Mouse (Mus musculus) megakaryocyte progenitor cell, adult 5-6 weeks (primary cell): Measurements from ENCODE around the gene Foxn3. TPM values are rescaled to one million over a fixed set of nuclear protein-coding genes. Genes with fewer than 3 reads are reported as not detected.
A peak's percentile ranks its signal among the peaks of the same experiment; 100 is the strongest.

Experiments
- ATAC-seq: replicated peaks from 2 replicates; pipeline ENCODE4 v1.8.0; 2016; ENCODE audit warnings: mild to moderate bottlenecking, moderate TSS enrichment, inconsistent platforms; ENCODE audit not compliant: poor library complexity
- total RNA-seq, 2 experiments: library from RNA; stranded (forward) in 1 of 2; stranded (reverse) in 1 of 2; fragments of 157-497, 149-512 nt in 1 of 2; fragments of 200-1000 nt in 1 of 2; gene quantifications; 2 replicates each; pipeline versions ENCODE4 v1.2.3 to v1.2.4; 2015 to 2017

The Foxn3 gene
- total RNA-seq, 2 experiments from 2014 or later, result 17.7 to 45.5 TPM

DNA sequence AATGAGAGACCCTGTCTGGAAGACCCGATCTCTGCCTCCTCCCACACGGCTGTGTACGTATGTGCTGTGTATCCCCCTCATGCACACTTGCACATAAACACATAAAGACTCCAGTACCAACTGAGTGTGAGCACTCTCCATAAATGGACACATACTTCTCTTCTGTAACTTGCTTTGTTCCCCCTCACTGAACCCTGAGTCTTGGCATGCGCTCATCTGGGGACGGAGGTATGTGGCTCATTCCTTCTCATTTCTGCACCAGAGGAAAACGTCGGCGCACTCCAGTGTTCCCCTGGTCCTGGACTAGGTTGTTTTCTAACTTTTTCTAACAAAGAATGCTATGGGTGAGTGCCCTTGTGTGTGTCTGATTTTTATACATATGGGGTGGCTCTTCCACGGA is 325.9 kb downstream of the Foxn3 start:
- no peak for ATAC-seq

DNA sequence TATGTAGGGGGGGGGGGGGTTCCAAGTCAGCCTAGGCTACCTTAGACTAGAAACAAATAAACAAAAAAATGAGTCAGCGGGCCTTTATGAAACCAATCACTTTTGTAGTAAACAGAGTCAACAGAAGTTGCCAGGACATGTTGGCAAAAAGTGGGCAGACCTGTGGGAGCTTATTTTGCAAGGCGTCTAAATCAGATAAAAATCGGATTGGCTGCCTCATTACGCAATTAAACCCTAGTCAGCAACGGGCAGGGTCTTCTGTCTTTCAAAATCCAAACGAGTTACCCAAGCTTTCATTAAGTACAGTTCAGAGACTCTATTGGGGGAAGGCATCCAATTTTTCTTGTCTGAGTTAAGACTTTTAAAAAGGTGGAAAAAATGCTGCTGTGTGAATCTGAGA is 329.0 kb downstream of the Foxn3 start:
- peak; percentile 60 for ATAC-seq

DNA sequence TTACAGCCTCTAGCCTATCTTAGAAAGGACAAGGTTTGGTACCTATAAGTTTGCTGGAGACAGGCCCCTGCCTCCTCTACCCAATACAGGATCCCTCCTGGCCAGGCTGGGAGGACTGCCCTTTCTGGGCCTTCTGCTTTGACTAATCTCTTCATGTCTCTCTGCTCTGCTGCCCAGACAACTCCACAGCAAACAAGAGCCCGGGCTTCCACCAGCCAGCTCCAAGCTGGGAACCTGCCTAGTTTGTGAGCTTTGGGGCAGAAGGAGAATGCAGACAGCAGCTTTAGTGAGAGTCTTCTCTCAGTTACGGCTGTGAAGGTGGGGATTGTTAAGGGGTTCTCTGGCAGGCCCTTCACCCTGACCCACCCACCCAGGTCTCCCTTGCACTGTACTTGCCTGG is 330.0 kb downstream of the Foxn3 start:
- no peak for ATAC-seq

DNA sequence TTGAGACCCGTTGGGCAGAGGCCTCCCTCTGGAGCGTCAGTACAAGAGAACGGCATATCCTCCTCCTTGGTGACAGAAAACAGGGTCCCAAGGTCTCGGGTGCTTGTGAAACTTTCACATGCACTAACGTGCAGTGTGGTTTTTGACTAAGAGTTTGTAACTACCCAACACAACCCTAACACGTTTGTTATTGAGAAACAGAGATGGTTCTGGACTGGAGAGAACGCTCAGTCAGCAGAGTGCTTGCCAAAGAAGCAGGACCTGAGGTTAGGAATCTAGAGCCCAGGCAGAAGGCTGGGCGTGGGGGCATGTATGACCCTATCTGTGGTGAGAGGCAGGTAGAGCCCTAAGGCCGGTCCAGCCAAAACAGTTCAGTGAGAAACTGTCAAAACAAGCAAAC is 330.9 kb downstream of the Foxn3 start:
- ATAC-seq, result peak; percentile 71

DNA sequence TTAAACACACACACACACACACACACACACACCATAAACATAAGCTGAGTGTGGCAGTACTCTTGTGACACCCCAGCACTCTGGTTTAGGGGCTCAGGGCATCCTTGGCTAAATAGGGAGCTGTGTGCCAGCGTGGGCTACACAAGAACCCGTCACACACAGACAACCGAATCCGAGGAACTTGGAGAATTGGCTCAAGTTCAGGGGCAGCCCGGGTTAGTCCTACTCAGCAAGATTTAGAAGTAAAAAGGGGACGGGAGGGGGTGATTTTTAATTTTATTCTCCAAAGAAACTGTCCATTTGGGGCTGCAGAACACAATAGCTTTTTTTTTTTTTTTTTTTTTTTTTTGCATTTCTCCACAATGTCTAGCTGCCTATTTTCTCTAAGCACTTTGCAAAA is 332.1 kb downstream of the Foxn3 start:
- ATAC-seq, result no peak

DNA sequence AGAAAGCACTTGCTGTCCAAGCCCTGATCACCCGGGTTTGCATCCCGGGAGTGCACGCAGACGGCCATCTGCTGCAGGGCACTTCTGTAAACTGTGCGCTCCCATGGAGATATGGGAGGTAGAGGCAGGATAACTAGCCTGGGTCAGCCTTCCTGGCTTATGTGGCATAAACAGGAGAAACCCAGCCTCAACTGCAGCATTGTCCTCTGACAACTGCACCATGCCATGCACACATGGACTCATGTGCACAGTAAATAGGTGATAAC is 332.7 kb downstream of the Foxn3 start:
- no peak for ATAC-seq

DNA sequence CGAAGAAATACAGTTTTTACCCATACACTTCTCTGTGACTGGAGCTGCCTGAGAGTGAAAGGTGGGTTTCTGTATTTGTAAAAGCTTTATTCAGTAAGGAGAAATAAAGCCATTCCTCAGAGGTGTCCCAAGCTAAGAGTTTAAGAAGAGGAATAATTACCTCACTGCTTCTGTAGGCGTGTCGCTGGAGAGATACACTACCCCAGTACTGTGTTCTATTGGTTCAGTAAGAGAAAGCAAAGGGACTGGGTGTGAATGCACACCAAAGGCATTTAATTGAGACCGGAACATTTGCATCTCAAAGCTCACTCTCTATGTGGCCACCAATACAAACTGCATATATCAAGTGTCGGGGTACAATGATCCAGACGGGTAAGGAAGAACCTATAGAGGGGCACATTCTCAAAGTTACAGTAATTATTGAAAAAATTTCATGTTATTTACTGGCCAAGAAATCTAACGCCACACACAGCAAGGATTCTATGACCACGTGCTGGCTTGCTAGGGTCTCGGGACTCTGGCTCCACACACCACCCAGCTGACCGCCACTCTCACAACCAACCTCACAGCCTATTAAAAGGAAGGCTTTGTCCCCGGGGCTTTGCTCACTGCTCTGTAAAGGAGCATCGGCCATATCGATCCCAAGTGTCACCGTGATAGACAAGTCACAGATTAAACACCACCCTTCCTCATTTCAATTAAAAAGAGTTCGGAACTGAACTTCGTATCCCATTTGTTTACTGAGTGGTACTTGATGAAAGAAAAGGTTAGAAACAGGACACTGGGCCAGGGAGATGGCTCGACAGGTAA is 333.2 kb downstream of the Foxn3 start:
- ATAC-seq, result no peak

DNA sequence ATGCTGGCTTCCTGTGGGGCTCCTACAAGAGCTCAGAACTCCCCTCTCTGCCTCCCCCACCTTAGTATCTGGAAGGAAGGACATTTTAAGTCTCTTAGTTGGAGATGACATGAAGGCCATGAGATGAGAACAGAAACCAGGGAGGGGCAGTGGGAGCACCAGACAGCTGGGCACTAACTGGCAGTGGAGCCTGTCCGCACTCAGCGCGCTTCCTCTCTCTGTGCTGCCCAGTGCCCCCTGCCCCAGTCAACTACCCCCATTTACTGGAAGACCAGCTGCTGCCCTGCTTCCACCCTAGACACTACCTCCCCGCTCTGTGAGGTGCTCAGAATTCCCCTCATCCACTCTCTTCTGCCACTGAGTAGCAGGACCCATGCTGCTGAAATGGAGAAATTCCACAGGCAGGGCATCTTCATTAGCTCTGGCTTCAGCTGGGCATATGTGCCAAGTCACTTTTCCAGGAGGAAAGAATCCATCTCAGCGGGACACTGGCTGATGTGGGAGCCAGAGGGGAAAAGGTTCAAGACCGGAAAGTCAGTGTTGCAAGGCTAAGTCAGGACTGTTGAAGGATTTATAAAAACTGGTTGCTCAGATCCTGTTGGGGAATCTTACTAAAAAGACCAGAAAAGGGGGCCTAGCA is 335.9 kb downstream of the Foxn3 start:
- 0 out of 2 replicates have a peak, but pooled peaks have one; percentile 24 for ATAC-seq

DNA sequence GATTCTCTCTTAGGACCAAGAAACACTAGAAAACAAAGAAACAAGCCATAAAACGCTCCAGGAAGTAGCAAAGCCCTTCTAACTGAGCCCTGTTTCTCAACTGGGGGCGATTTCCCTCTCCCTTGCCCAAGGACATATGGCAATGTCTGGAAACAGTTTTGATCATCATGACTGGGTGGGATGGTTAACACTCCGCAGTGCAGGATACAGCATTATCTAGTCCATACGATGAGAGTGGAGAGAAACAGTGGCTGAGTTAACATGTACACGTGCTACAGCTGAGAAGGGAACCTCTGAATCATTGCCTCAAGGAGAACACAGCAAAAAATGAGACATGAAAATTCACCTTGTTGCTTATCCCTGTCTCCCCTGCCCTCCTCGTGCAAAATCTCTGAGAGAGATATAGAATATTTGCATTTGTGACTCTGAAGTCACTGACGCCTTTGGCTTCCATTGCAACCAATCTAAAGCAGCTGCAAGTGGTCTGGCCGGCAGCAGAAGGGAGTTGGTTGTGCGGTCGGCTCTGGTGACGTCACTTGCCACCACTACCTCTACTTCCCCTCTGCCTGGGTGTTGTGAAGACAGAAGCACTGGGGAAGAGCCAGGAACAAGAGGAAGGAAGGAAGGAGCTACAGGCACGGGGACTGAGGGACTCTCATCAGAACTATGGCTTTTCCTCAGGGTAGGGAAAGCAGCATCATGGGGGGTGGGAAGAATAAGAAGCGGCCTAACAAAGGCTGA is 338.3 kb downstream of the Foxn3 start:
- peak; percentile 95 for ATAC-seq

DNA sequence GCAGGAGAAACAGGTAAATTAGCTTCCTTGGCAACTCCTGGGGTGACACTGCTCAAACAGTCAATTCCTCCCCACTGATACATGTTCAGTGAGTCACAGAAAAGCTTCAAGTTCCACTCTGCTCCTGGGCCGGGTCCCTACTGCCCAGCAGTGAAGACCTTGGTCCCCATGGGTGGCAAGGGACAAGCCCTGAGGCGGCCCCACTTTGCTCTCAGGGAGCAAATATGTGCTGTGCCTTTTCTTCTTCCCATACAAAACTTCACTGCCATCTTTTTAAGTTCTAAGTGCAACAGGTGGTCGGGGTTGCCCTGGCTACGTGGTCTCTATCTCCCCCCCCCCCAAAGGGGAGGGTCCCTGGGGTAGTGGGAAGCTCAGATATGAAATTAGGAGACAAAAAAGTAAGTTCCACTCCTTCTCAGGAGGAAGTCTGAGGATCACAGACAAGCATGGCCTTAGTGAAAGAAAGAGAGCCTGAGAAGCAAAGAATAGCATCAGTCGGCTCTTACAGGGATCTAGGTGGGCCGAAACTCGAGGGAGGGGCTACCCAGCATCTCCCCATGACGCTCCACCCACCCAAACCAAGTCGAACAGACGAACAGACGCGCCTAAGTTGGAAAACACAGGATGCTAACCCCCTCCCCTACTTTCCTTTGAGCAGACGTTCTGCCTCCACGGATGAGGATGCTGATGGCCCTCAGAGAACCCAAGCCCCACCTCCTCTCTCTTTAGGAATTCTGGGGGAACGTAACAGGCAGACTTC is 342.1 kb downstream of the Foxn3 start:
- ATAC-seq, result no peak

DNA sequence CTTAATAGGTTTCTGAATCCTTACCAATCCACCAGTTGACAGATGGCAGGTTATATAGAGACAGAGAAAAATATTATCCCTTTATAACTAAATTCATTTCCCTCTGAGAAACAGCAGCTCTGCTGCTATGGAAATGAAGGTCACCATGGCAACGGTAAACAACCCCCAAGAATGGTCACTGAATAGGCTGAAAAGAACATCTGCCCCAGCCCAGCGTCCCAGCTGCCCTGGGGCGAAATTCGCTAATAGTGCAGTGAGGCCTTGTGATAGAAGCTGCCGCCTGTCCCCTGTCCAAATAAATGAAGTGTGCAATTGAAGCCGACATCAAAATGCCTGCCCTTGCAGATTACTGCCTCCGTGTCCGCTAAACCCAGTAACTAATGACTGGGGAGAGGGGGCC is 343.0 kb downstream of the Foxn3 start:
- ATAC-seq, result no peak

DNA sequence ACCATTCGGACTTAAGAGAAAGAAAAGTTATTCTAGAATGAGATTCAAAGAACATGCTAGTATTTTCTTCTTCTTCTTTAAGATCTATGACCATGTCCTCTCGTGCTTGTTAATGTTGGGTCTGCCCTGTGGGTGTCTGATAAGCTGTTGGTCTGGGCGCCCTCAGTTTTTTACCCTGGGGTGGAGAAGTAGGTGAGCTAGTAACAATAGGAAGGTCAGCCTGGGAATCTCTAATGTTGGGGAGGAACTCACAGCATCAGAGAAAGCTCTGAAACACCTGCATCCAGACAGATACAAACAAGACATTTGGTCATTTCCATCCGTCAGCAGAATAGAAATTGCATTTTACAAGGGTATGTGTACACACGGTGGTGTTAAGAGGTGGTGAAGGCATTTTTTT is 343.6 kb downstream of the Foxn3 start:
- no peak for ATAC-seq

DNA sequence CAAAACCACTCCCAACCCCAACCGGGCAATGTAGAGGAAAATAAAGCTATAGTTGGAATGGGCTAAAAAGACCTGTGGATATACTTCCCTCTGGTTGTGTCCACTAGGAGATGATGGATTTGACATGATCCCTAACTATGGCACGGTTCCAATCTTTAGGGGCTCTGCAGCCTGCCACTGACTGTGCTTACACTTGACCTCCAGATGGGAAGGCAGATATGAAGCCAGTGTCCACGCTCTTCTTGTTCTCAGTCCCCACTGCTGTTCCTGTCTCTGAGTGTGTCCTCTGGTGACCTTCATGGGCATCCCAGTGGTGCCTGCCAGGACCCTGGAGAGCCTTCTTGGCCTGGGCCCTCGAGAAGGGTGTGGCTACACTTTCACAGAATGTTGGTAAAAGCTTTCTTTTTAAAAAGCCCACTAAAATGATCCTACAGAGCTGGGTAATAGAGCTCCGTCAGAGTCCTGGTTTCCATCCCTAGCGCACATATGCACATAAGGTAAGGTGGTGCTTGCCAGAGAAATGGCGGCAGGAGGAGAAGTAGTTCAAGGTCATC is 346.2 kb downstream of the Foxn3 start:
- no peak for ATAC-seq

DNA sequence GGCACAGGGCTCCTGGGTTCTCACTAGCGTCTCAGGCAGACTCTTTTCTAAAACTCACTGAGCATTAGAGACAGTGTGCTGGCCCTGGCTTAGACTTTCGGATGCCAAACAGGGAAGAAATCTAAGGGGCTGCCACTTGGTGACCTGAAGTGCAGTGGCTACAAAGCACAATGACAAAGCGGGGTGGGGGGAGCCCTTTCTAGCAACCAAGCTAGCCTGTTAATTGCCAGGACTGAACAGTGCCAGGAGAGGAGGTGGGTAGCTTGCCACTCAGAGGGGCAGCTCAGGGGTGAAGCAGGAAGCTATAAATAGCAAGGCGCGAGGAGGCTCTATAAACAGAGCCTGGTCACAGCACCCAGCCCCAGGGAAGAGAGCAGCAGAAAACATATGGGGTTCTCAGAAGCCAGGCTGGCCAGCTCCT is 347.0 kb downstream of the Foxn3 start:
- no peak for ATAC-seq

DNA sequence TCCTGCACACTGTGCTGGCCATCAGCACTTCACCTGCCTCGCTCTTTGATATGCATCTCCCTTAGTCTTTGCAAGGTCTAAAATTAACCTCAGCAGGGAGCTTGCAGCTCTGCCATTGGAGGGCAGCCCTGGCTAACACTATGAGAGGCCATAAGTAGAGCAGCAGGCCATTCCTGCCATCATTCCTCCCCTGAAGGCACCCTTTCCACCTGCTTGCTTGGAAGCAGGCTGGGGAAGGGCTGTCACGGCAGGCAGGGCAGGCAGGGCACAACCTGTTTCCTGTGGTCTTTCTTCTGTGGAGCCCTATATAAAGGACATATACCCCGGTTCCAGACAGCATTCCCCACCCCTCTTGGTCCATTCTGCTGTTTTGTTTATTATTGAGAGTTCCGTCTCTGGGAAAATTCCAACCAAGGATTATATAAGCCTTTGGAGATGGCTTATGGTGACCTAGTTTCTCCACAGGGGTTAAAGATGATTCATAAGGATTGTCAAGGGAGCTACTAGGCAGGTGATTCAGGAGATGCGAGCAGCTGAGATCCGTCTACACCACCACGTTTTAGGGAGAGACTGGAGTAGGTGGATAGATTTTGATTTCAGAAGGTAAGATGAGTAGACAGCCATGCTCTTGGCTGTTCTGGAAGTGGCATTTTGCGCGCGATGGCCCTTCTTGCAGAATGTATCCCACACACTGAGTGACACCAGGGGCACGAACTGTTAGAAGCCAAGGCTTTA is 347.7 kb downstream of the Foxn3 start:
- ATAC-seq, result no peak

DNA sequence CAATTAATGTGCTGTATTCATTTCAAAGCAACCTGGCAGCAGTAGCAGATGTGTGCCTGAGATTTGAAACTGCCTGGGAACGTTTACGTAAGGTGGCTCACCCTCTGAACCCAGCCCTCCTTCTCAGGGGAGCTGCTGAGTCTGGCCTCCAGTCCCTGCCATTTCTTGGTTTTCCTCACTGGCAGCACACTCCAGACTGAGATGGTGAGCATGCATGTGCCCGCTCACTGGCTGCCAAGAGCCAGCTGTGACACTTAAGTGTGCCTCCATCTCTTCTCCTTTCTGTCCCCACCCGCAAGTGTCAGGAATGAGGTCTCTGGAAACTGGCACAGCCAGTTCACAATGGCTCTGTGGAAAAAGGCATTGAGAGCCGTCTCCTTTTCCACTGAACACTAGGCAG is 349.3 kb downstream of the Foxn3 start:
- ATAC-seq, result no peak

DNA sequence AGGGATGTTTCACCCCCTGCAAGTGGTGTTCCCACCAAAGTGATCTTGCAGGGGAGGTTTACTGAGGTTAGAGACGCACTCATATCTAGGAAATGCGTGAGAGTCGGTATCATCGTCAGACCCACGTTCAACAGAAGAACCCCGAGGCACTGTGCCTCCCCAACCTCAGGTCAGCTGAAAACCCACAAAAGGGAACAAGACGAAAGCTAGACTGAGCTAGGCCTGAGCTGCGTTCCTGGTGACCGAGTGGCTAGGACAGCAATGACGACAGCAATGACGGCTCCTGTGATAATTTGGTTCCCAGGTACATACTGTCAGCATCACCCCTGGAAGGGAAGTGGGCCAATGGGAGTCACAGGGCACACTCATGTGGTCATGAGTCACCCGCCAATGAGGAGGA is 350.2 kb downstream of the Foxn3 start:
- ATAC-seq, result peak; percentile 76

DNA sequence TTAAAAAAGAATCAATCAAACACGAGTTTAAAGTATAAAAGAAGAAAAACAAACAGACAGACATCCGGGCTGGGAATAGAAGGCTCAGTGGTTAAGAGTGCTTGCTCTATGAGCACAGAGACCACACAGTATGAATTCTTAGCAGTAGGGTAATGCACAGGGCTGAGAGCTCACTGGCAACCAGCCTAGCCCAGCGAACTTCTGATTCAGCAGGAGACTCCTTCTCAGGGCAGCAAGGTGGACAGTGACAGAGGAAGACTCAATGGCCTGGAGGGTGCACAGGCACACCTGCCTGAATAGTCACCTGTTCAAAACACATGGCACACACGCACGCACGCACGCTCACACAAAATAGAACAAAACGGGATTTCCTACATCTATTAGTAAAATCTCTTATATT is 353.6 kb downstream of the Foxn3 start:
- no peak for ATAC-seq

DNA sequence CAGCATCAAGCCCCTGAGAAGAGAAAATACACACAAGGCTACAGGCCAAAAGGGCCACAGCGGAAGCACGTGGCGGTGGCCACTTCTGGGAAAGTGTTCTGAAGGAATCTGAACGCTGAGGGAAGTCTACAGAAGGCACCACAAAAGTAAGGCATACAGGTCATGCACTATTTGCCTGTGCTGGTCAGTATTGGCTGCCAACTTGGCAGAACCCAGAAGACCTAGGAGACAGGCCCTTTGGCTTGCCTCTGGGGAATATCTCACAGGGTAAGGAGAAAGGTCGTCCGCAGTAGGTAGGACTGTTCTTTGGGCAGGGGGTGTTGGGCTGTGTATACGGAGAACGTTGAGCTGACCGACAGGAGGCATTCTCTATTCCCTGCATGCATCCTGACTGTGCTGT is 355.1 kb downstream of the Foxn3 start:
- no peak for ATAC-seq

DNA sequence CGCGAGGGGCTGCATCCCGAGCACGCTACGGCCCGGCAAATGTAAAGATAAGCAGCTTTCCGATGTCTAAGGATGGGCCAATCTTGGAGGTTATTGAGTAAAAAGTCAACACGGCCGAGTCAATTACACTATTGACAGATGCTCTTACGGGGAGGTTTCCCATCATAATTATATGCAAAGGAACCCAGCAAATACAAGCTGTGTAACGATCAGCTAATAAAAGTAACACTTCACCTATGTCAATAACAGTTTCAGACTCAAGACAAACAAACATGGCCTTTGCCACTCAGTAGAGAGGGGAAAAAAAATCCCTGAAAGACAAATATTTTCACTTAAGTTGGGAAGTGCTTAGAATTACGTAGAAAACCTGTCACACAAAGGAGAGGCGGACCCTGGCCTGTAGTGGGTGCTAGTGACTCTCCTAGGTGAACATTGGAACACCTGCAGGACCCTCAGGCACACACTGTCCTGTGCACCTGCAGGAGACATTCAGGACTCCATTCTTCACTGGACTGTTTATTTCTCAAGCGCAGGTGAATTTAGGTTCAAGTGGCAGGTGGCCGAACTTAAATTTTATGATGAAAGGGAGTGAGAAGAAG is 356.3 kb downstream of the Foxn3 start:
- ATAC-seq, result no peak
